Mouse (Mus musculus) E14TG2a.4 (cell line): Measurements from ENCODE around the gene Nppb.

Experiments used
- H3K27me3 ChIP-seq: 2 replicates; pipeline ENCODE4 v1.6.1; 2014; ENCODE audit warnings: low read length, control low read depth; ENCODE audit not compliant: insufficient read depth
- H3K36me3 ChIP-seq: 2 replicates; pipeline ENCODE4 v1.6.1; 2014; ENCODE audit warnings: low read length, control low read depth; ENCODE audit not compliant: insufficient read depth
- H3K4me1 ChIP-seq: replicated peaks from 2 replicates; pipeline ENCODE4 v1.6.1; 2014; ENCODE audit warnings: low read depth, low read length, control low read depth
- H3K4me3 ChIP-seq: replicated peaks from 2 replicates; pipeline ENCODE4 v1.5.1; 2014; ENCODE audit warnings: mild to moderate bottlenecking, low read length
- H3K9me3 ChIP-seq: 2 replicates; pipeline ENCODE4 v1.6.1; 2014; ENCODE audit warnings: low read length, control low read depth
- CTCF ChIP-seq: conservative IDR thresholded peaks from 2 replicates; pipeline ENCODE4 v1.5.1; 2014; ENCODE audit warnings: low read length
- NANOG ChIP-seq: IDR thresholded peaks from 2 replicates; pipeline ENCODE4 v1.6.1; 2014; ENCODE audit warnings: borderline replicate concordance, low read length, mixed read lengths
- POU5F1 ChIP-seq: IDR thresholded peaks from 2 replicates; pipeline ENCODE4 v1.6.1; 2014; ENCODE audit warnings: low read length, borderline replicate concordance

Gene Nppb

GRCm38 (mm10) chr4:147940576-147941044 is 45.0 kb upstream of the Nppb start, which contains the start of gene 2510039O18Rik:
Gene 2510039O18Rik, plus strand, starts transcription at chr4:147940895.
- peaks cover 70% of the 10 kb centered on the region for H3K4me1 ChIP-seq
- peaks cover 35% of the 10 kb centered on the region for H3K36me3 ChIP-seq
- H3K27me3 ChIP-seq, result peaks cover 8% of the 10 kb centered on the region; the same call in 1 of the 2 replicates
- H3K4me3 ChIP-seq, result peak within 1 kb of the TSS; percentile 93
- H3K9me3 ChIP-seq, result no peaks in the 10 kb centered on the region
- TF ChIP-seq NANOG (no peak), POU5F1 (no peak), CTCF (no peak)

GRCm38 (mm10) chr4:147941045-147942020 is 44.3 kb upstream of the Nppb start:
- 0 out of 2 replicates have a peak, but pooled peaks cover 2% of the 10 kb centered on the region for H3K27me3 ChIP-seq
- H3K4me3 ChIP-seq, result peak overlapping the region; percentile 93
- H3K36me3 ChIP-seq, result peaks cover 42% of the 10 kb centered on the region
- peaks cover 70% of the 10 kb centered on the region for H3K4me1 ChIP-seq
- TF ChIP-seq NANOG (no peak), POU5F1 (no peak), CTCF (no peak)
- H3K9me3 ChIP-seq, result no peaks in the 10 kb centered on the region

- TF ChIP-seq POU5F1, result no peak
- no peak for TF ChIP-seq CTCF
- no peak for TF ChIP-seq NANOG
- H3K9me3 ChIP-seq, result no peaks in the 10 kb centered on the region
- peaks cover 70% of the 10 kb centered on the region for H3K4me1 ChIP-seq
- peaks cover 59% of the 10 kb centered on the region for H3K36me3 ChIP-seq
- no peaks in the 10 kb centered on the region for H3K27me3 ChIP-seq
- no peak overlapping the region for H3K4me3 ChIP-seq
Observed at GRCm38 (mm10) chr4:147943005-147943404, 42.6 kb upstream of the Nppb start.

GRCm38 (mm10) chr4:147947511-147947910 is 38.1 kb upstream of the Nppb start:
- Histone ChIP-seq H3K27me3 (no peaks in the 10 kb centered on the region), H3K36me3 (peaks cover 60% of the 10 kb centered on the region), H3K4me1 (peaks cover 40% of the 10 kb centered on the region), H3K4me3 (no peak overlapping the region), H3K9me3 (no peaks in the 10 kb centered on the region)
- no peak for TF ChIP-seq CTCF

GRCm38 (mm10) chr4:147953590-147953989 is 32.0 kb upstream of the Nppb start:
- Histone ChIP-seq H3K36me3 (peaks cover 1% of the 10 kb centered on the region; the same call in 1 of the 2 replicates), H3K9me3 (no peaks in the 10 kb centered on the region), H3K4me3 (no peak overlapping the region), H3K4me1 (0 out of 2 replicates have a peak, but pooled peaks cover 5% of the 10 kb centered on the region), H3K27me3 (peaks cover 16% of the 10 kb centered on the region)
- TF ChIP-seq POU5F1 (no peak), CTCF (peak; percentile 52), NANOG (no peak)

DNA sequence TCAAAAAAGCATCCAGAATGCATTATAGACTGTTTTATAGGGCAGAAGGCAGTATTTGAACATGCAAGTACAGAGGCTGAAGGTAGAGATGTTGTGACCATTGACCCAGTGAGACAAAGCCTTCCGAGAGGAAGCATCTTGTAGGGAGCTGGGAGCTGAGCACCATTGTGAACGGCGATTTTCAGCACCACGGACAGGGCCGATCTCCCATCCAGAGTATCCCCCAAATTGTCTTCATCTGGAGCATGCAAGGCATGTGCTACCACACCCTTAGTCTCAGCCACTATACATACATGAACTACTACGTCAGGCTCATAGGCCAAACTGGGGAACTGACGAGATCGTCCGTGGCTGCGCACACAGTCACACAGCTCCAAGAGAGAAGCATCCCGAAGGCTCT is 28.4 kb upstream of the Nppb start:
- no peaks in the 10 kb centered on the region for H3K36me3 ChIP-seq
- H3K9me3 ChIP-seq, result no peaks in the 10 kb centered on the region
- H3K4me1 ChIP-seq, result peaks cover 10% of the 10 kb centered on the region; the same call in 1 of the 2 replicates
- H3K4me3 ChIP-seq, result no peak overlapping the region
- peaks cover 16% of the 10 kb centered on the region for H3K27me3 ChIP-seq
- TF ChIP-seq CTCF (no peak), POU5F1 (no peak), NANOG (no peak)

DNA sequence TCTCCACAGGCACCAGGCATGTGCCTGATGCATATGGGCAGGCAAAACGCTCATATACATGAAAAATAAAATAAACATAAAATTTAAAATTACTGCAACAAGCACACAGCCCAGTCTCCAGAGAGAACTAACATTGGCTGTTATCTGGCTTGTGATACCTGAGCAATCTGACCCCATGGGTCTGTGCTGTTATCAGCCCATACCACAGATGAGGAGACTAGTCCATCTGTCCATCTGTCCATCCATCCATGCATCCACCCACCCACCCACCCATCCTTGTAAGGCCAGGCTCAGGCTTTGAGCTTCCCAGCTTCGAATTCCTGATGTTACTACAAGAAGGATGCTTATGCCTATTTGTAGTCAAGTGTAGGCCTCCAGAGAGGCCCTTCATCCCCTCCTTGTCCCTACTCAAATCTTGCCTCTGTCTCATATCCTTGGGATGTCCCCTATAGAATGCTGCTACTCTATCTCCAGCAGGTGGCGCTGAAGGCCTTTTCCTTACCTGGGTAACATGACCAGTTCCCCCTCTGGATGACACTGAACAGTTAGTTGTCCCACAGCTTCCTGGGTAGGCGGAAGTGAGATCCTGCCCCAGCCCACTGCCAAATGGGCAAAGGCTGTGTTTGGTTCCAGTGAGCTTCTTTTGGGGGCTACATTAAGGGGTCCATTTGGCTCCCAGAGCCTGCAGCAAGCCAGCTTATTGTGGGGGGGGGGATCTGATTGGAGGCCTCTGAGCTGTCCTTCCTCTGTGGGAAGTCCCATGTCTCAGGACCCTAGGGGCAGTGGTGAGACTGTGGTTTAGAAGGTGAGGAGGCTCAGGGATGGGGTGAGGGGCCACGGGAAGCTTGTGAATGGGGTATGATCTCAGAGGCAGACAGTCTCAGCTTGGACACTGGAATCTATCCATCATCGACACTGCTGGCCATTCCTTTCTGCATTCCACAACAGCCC is 25.4 kb upstream of the Nppb start:
- no peaks in the 10 kb centered on the region for H3K9me3 ChIP-seq
- TF ChIP-seq CTCF (peak; percentile 65), NANOG (no peak)
- no peak overlapping the region for H3K4me3 ChIP-seq
- peaks cover 18% of the 10 kb centered on the region for H3K4me1 ChIP-seq
- H3K27me3 ChIP-seq, result peaks cover 16% of the 10 kb centered on the region
- H3K36me3 ChIP-seq, result no peaks in the 10 kb centered on the region

GRCm38 (mm10) chr4:147962781-147963180 is 22.8 kb upstream of the Nppb start:
- Histone ChIP-seq H3K4me1 (peaks cover 22% of the 10 kb centered on the region), H3K9me3 (no peaks in the 10 kb centered on the region), H3K27me3 (peaks cover 1% of the 10 kb centered on the region), H3K4me3 (0 out of 2 replicates have a peak overlapping the region, but pooled peaks have one; percentile 2), H3K36me3 (no peaks in the 10 kb centered on the region)
- TF ChIP-seq NANOG (no peak), CTCF (no peak), POU5F1 (no peak)
